Mouse (Mus musculus): Measurements from ENCODE around the gene Ank. TPM values are rescaled to one million over a fixed set of nuclear protein-coding genes. Genes with fewer than 3 reads are reported as not detected.

The Ank gene
- total and polyA plus RNA-seq, 2 experiments from 2014 or later = 22.8 to 31.5 TPM

- ATAC-seq = no peak
- Histone ChIP-seq H3K27me3 (ENCODE audit: insufficient read depth, low read length) (no peaks in the 10 kb centered on the region), H3K4me2 (ENCODE audit: low read depth) (no peak overlapping the region), H3K4me1 (ENCODE audit: insufficient read depth) (no peaks in the 10 kb centered on the region), H3K4me3 (ENCODE audit: low read depth, low read length) (no peak overlapping the region), H3K36me3 (ENCODE audit: insufficient read depth) (no peaks in the 10 kb centered on the region), H3K9me3 (ENCODE audit: low read length) (no peaks in the 10 kb centered on the region), H3K9ac (no peak overlapping the region), H3K27ac (ENCODE audit: low read depth, low read length) (no peak overlapping the region)
- 84% methylated on average over 20 of the region's 20 CpGs for WGBS
- no peak for TF ChIP-seq CTCF (IDR thresholded peaks at IDR 0.05; ENCODE audit: low read depth)
- DNase-seq = no peak
Measured at GRCm38 (mm10) chr15:27503801-27504730, 37.6 kb downstream of the Ank start.

DNA sequence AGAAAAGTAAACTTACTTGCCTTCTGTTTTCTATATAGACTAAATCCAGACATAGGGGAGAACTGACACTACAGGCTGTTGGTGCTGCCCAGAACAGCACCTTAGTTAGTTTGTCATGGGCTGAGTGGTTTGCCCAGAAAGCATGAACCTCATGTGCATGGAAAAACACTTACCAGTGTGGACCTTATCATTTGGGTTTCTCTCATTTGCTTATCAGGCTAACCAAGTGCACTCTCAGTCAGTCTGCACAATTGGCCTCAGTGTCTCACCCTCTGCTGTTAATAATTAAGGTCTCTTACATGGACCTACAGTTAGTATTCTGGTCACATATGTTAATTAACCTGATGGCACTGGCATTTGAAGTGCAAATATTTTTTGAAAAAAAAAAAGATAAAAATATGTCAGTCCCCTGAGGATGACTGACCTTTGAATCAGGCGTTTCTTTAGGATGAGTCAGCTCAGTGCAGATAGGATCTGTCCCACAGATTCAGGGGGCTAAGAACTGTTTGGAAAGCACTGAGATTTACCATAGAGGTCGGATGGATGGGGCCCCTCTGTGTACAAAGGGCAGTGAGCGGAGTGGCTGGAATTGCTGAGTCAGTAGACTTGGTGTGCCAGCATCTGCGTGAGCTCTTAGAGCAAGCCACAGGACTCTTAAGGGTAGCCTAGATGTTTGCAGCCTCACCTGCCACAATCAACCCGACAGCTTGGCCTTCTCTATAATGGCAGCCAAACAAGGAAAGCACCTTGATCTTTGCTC lies 39.8 kb downstream of the Ank start:
- Histone ChIP-seq H3K4me1 (ENCODE audit: insufficient read depth) (no peaks in the 10 kb centered on the region), H3K4me3 (ENCODE audit: low read depth, low read length) (no peak overlapping the region), H3K9me3 (ENCODE audit: low read length) (no peaks in the 10 kb centered on the region), H3K36me3 (ENCODE audit: insufficient read depth) (no peaks in the 10 kb centered on the region), H3K9ac (no peak overlapping the region), H3K27me3 (ENCODE audit: insufficient read depth, low read length) (no peaks in the 10 kb centered on the region), H3K4me2 (ENCODE audit: low read depth) (no peak overlapping the region), H3K27ac (ENCODE audit: low read depth, low read length) (no peak overlapping the region)
- WGBS = 73% methylated on average over 5 of the region's 5 CpGs
- no peak for DNase-seq
- ATAC-seq = no peak
- no peak for TF ChIP-seq CTCF (IDR thresholded peaks at IDR 0.05; ENCODE audit: low read depth)

- H3K9me3 ChIP-seq (ENCODE audit: low read length) = no peaks in the 10 kb centered on the region
- DNase-seq (no peak), ATAC-seq (no peak)
- no peak overlapping the region for H3K27ac ChIP-seq (ENCODE audit: low read depth, low read length)
- 91% methylated on average over 15 of the region's 15 CpGs for WGBS
- H3K27me3 ChIP-seq (ENCODE audit: insufficient read depth, low read length) = no peaks in the 10 kb centered on the region
- H3K4me1 ChIP-seq (ENCODE audit: insufficient read depth) = no peaks in the 10 kb centered on the region
- TF ChIP-seq CTCF (IDR thresholded peaks at IDR 0.05; ENCODE audit: low read depth) = no peak
- H3K36me3 ChIP-seq (ENCODE audit: insufficient read depth) = no peaks in the 10 kb centered on the region
- H3K4me3 ChIP-seq (ENCODE audit: low read depth, low read length) = no peak overlapping the region
- no peak overlapping the region for H3K9ac ChIP-seq
- H3K4me2 ChIP-seq (ENCODE audit: low read depth) = no peak overlapping the region
Measured at GRCm38 (mm10) chr15:27506893-27507596, 40.6 kb downstream of the Ank start.

DNA sequence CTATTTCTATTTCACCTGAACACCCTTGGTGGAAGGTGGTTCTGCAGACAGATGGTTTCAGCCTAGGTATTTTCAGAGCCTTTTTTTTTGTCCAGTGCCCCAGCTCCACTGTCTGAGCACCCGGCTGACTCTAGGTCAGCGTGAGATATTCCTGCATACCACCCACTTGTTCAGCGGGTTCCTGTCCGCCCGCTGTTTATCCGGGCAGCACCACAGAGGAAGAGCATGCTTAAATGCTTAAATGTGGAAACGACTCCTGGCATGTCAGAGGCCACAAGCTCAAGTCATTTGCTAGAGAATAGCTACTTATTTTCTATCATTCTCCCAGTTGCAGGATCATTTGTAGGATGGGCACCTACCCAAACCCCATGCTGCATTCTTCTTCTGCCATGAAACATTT lies 41.7 kb downstream of the Ank start:
- DNase-seq = no peak
- no peaks in the 10 kb centered on the region for H3K4me1 ChIP-seq (ENCODE audit: insufficient read depth)
- no peak for TF ChIP-seq CTCF (IDR thresholded peaks at IDR 0.05; ENCODE audit: low read depth)
- no peaks in the 10 kb centered on the region for H3K27me3 ChIP-seq (ENCODE audit: insufficient read depth, low read length)
- no peak overlapping the region for H3K9ac ChIP-seq
- no peaks in the 10 kb centered on the region for H3K36me3 ChIP-seq (ENCODE audit: insufficient read depth)
- WGBS = 90% methylated on average over 7 of the region's 7 CpGs
- no peaks in the 10 kb centered on the region for H3K9me3 ChIP-seq (ENCODE audit: low read length)
- H3K27ac ChIP-seq (ENCODE audit: low read depth, low read length) = no peak overlapping the region
- H3K4me3 ChIP-seq (ENCODE audit: low read depth, low read length) = no peak overlapping the region
- ATAC-seq = no peak
- no peak overlapping the region for H3K4me2 ChIP-seq (ENCODE audit: low read depth)

GRCm38 (mm10) chr15:27508982-27509381 lies 42.5 kb downstream of the Ank start:
- no peak overlapping the region for H3K4me2 ChIP-seq (ENCODE audit: low read depth)
- no peak; the same call in 1 of the 2 replicates for ATAC-seq
- no peak overlapping the region for H3K27ac ChIP-seq (ENCODE audit: low read depth, low read length)

DNA sequence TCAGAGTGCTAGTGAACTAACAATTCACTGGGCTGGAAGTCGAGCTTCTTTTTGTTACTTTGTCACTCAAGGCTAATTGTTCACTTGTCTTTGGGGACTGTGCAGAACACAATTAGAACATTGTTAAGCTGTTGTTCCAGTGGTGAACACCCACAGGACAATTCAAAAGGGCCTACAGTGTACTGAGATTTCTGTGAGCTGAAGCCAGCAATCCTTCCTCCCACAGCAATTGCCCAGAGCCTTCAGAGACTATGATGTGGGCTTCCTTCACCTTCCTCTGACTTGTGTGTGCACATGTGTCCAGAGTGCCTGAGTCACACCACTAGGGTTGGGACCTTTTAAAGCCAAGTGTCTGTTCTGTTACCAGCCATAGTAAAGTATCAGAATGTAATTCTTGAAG lies 50.5 kb downstream of the Ank start:
- Histone ChIP-seq H3K27ac (ENCODE audit: low read depth, low read length) (no peak overlapping the region), H3K36me3 (ENCODE audit: insufficient read depth) (no peaks in the 10 kb centered on the region), H3K4me2 (ENCODE audit: low read depth) (no peak overlapping the region), H3K27me3 (ENCODE audit: insufficient read depth, low read length) (no peaks in the 10 kb centered on the region), H3K4me3 (ENCODE audit: low read depth, low read length) (no peak overlapping the region), H3K4me1 (ENCODE audit: insufficient read depth) (no peaks in the 10 kb centered on the region), H3K9ac (no peak overlapping the region), H3K9me3 (ENCODE audit: low read length) (no peaks in the 10 kb centered on the region)
- no peak for TF ChIP-seq CTCF (IDR thresholded peaks at IDR 0.05; ENCODE audit: low read depth)
- no peak for ATAC-seq
- WGBS = 16% methylated on average over 1 of the region's 1 CpGs
- no peak for DNase-seq

More at GRCm38 (mm10) chr15:27508982-27509381, 42.5 kb downstream of the Ank start:
- Histone ChIP-seq H3K9ac (no peak overlapping the region), H3K27me3 (ENCODE audit: insufficient read depth, low read length) (no peaks in the 10 kb centered on the region), H3K4me3 (ENCODE audit: low read depth, low read length) (no peak overlapping the region), H3K4me1 (ENCODE audit: insufficient read depth) (no peaks in the 10 kb centered on the region), H3K9me3 (ENCODE audit: low read length) (no peaks in the 10 kb centered on the region), H3K36me3 (ENCODE audit: insufficient read depth) (no peaks in the 10 kb centered on the region)
- DNase-seq = no peak
- TF ChIP-seq CTCF (IDR thresholded peaks at IDR 0.05; ENCODE audit: low read depth) = no peak
- 90% methylated on average over 17 of the region's 17 CpGs for WGBS

Data from forebrain, postnatal 0 days (tissue).